Mouse (Mus musculus) ovary, postnatal 36 days (tissue): ENCODE results near the gene Onecut1.
A peak's percentile ranks its signal among the peaks of the same experiment; 100 is the strongest.

Experiments
- DNase-seq: peaks from one replicate; pipeline ENCODE4 v3.0.0; 2022; ENCODE audit warnings: low spot score, mixed read lengths

The Onecut1 gene

GRCm38 (mm10) chr9:74861561-74861980 is at the start of gene Onecut1:
Gene Onecut1, plus strand, starts transcription at chr9:74861921.
- peak; percentile 70 for DNase-seq

GRCm38 (mm10) chr9:74819736-74820511 is 41.8 kb upstream of the Onecut1 start:
- no peak for DNase-seq

DNA sequence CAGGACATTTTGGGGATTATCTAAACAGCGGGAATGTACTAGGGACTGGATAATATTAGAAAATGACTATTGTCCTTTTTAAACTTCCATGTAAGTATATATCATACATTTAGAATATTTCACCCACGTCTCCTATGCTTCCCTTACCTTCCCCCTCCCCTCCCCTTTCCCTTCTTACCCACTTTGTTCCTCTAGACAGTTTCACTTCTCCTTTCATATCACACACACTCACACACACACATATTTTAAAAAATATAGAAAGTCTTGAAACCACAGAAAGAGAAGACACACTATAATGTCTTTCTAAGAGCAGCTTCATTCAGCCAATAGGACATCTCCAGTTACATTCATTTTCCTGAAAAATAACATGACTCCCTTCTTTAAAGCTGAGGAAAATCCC is 36.6 kb upstream of the Onecut1 start:
- DNase-seq: no peak

DNA sequence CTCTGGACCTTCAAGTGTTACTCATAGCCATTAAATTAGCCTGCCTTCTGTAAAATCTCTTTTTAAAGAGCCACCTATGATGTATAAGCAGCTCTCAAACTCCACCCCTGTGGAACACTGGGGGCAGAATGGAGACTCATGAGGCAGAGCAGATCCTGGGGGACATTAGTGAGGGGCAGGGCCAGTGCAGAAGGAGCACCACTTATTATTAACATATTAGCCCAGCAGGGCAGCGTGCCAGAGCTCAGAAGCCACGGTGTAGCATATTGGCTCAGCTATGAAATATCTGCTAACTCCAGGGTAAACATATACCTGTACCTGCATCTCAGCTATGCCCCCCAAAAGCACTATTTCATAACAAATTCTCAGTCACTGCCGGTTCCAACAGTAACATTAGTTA is 32.5 kb upstream of the Onecut1 start:
- DNase-seq: no peak

DNA sequence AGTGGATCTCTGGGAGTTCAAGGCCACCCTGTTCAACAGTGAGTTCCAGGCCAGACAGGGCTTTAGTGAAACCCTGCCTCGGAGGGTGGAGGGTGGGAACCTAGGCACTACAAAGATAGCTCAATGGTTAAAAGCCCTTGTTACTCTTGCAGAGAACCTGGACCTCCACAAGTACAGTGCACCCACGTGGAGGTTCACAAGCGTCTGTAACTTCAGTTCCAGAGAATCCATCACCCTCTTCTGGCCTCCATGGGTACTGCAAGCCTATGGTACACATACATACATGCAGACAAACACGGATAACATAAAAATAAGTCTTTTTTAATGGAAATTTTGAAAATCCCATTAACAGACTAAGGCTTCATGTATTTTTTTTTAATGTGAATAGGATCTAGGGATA is 18.8 kb upstream of the Onecut1 start:
- no peak for DNase-seq

DNA sequence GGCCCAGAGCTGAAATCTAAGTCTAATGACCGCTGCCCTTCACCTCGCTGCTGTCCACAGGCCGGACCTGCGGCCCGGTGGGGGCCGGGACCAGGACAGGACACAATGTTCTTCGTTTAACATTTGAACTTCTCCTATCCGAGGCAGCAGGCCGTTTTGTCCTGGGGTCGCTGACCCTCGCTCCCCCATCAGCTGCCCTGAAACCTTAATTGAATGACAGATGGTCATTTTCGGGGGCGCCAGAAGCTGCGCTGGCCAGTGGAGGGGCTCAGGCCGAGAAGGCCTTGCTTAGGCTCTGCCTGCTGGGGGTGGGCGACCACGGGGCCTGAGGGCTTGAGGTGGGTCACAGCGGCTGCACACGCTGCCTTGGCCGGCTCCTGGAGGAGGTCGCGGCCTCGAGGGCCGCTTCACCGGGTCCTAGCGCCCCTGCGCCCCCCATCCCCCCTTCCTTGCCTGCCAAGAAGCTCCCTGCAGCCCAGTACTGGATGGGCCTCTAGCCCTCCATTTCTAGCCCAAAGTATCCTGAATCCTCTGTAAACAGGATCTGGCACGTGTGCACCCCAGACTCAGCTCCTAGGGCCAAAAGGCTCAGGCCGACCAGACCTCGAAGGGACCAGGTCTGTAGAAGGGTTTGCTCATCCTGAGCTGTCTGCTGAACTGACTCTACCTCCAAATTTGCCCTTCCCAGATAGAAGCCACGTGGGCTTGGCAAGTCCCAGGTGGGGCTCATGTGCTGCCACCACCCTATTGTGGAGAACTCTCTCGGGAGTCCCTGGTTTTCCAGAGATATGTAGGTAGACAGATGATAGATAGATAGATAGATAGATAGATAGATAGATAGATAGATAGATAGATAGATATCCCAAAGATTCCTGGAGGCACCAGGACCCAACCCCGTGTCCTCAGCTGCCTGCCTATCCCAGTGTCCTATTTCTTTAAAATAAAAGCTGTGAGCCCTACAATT is 14.6 kb upstream of the Onecut1 start:
- DNase-seq: no peak

GRCm38 (mm10) chr9:74848411-74849194 is 13.1 kb upstream of the Onecut1 start:
- no peak for DNase-seq

GRCm38 (mm10) chr9:74849195-74849978 is 12.3 kb upstream of the Onecut1 start:
- DNase-seq: no peak

DNA sequence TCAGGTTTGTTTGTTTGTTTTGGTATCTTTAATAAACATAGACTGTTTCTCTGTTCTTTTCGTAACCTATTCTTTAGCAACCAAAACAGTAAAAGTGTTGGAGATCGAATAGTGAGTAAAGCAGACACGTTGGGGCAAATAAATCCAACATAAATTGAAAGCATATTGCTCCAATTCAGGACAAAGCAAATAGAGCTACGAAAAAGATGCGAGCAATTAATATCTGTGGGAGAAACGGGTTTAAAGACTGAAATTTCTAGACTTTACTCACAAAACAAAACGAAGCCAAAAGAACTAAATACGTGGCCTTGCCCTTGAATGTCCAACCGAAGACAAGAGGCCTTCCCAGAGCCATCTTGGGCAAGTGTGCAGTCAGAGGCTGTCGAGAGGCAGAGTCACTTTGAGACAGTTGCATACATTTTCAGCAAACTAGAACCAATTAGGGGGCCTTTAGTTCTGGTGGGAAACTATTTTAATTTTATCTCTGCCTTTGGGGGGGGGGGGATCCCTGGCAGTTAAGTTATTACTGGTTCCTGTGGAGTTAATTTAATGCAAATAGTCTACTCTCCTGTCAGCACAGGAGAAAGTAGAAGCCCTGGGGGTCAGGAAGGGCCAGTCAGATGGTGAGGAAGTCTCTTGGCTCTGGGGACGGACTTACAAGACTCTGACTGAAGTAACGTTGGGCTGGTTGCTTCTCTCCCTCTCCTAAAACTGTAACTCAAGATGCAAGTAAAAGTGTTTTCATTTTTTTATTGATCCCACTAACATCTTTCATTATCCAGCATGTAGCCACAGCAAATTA is 11.5 kb upstream of the Onecut1 start:
- no peak for DNase-seq

GRCm38 (mm10) chr9:74850781-74851145 is 11.0 kb upstream of the Onecut1 start:
- DNase-seq: no peak

- no peak for DNase-seq
These were observed 10.1 kb upstream of the Onecut1 start for GRCm38 (mm10) chr9:74851601-74852000.

DNA sequence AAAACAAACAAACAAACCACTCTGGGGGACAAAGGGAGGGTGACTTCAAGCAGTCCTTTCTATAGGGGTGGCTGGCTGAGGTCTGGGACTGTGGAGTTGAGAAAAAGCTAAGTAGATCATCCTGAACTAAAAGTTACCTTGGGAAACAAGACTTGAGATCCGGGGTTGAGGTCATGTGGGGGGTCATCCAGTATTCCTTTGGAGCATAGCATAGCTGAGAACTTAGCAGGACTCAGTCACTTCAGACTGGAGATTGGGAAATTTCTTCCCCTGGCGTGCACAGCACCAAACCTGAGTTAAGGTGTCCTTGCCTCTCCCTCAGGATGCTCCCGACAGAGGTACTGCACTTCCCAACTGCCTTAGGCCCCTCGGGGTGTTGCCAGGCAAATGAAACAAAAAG is 9.4 kb upstream of the Onecut1 start:
- no peak for DNase-seq

DNA sequence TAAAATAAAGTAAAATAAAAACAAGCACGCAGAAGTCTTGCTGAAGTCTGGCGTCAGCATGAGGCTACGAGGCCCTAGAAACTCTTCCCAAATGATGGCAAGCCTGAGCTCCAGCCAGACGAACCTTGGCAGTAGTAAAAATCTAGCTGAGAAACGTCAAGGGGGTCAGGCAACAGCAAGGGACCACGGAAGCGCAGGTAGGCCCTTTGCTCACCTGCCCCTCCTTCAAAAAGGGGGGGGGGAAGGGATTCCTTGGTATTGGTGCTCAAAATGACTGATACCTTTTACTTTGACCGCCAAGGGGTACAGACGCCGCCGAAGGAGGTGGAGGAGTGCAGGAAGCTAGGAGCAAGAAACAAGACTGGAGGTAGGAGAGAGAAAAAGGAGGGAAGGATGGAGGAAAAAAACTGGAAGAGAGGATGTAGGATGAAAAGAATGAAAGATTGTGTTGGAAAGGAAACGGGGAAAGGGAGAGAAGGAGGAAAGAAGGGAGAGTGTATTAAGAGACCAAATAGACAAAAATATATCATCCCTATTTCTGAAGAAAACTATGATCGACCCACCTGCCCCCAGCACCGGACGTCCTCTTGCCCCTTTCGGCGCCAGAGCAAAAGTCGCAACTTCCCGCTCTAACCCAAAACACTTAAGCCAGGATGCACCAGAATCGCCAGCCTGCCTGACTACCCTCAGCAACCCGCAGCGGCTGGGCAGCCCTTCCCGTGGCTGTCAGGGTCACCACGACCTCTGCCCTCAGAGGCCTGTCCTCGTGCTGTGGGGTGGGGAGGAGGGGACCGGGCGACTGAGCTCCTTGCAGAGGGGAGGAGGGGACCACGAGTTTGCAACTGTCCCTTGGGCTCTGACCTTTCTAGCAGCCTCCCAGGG is 8.3 kb upstream of the Onecut1 start:
- DNase-seq: no peak

GRCm38 (mm10) chr9:74854073-74854591 is 7.6 kb upstream of the Onecut1 start:
- no peak for DNase-seq

DNA sequence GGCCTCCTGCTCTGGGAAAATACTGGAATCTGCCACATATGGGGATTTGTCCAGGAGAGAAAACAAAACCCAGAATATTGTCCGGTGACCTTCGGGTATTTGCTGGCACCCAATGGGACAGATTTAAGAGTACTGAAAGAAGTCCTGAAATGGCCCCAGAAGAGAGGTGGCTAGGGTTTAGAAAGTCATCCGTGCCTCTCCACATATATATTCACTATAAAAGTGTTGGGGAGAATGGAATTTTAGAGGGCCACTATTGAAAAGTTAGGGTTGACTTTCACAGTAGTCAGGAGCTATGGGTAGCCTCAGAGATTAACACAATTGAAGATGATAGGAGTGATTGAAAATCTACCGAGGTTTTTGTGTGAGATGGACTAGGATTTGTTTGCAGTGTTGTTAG is 6.3 kb upstream of the Onecut1 start:
- no peak for DNase-seq

DNA sequence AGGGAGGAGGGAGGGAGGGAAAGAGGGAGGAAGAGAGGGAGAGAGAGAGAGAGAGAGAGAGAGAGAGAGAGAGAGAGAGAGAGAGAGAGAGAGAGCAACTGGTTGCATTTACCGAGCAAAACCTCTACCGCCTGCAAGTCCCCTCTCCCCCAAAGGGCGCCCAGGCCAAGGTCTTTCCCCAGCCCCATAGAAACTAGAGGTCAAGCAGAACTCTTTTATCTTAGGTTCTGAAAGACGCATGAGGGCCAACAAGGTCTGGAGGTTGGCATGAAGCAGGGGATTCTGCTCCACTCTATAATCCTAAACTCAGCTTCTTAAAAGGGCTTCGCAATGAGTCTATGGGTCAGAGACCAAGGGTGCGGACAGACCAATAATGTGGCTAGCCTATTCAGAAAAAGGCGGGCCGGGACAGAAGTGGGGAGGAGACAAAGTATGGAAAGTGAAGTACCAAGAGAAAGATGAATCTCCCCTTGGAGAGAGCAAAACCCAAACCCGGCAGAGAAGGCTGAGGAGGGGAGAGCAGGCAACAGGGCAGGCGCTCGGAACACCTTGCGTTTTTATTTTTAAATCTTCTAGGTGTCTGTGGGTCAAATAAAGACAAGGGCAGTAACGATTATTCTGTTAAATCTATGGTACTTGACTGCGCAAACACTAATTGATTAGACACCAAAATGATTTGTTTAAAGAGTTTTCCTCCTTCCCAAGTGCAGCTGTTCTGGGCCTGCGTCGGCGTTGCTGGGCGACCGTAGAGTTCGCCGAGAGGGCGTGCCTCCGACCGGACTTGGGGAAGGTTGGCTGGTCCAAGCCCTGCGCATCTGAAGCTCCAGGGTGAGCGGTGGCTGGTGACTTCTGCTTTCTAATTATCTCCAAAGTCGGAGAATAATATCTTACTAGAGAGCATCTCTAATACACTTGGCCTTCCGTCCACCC is 4.9 kb upstream of the Onecut1 start:
- DNase-seq: no peak

GRCm38 (mm10) chr9:74857508-74857840 is 4.2 kb upstream of the Onecut1 start:
- no peak for DNase-seq

- DNase-seq: no peak
These were observed 3.6 kb upstream of the Onecut1 start for GRCm38 (mm10) chr9:74858111-74858510.
